Mouse (Mus musculus) activated CD4-positive, CD25-positive, alpha-beta regulatory T cell, adult 9 weeks (primary cell): ENCODE measurements around the gene Chtop. TPM values are rescaled to one million over a fixed set of nuclear protein-coding genes. Genes with fewer than 3 reads are reported as not detected.

Source experiments
- polyA plus RNA-seq: library from polyadenylated mRNA; unstranded; fragments of 100-300 nt; shearing (Covaris generic); gene quantifications from one replicate; pipeline ENCODE4 v1.2.1, GENCODE M21; 2017

Gene Chtop
- polyA plus RNA-seq, result 212 TPM

GRCm38 (mm10) chr3:90508950-90509746, at the start of gene Chtop:
TSS of gene Chtop (minus strand) at chr3:90509498.

GRCm38 (mm10) chr3:90537141-90537904, 28.0 kb upstream of the Chtop start, which contains the start of gene S100a16:
TSS of gene S100a16 (plus strand) at chr3:90537254.

DNA sequence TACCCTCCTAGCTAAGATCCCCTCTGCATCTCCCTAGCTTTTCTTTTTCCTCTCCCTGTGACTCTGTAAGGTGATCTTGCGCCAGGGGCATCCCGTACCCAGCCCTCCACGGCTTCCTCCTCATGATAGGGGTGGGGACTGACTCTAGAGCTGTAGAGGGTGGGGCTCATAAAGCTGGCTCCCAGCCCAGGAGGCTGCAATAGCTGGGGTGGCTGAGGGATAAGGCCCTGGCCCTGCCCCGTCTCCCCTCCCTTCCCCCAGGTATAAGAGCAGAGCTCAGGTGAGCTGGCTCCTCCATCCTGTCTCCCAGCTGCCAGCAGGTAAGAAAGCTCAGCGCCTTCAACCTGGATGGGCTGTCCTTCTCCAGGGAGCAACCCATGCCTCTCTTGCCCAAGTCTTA, 17.3 kb upstream of the Chtop start, which contains the start of gene S100a14:
S100a14 (plus strand) TSS at position 277 of the 400 bp plus-strand sequence.

DNA sequence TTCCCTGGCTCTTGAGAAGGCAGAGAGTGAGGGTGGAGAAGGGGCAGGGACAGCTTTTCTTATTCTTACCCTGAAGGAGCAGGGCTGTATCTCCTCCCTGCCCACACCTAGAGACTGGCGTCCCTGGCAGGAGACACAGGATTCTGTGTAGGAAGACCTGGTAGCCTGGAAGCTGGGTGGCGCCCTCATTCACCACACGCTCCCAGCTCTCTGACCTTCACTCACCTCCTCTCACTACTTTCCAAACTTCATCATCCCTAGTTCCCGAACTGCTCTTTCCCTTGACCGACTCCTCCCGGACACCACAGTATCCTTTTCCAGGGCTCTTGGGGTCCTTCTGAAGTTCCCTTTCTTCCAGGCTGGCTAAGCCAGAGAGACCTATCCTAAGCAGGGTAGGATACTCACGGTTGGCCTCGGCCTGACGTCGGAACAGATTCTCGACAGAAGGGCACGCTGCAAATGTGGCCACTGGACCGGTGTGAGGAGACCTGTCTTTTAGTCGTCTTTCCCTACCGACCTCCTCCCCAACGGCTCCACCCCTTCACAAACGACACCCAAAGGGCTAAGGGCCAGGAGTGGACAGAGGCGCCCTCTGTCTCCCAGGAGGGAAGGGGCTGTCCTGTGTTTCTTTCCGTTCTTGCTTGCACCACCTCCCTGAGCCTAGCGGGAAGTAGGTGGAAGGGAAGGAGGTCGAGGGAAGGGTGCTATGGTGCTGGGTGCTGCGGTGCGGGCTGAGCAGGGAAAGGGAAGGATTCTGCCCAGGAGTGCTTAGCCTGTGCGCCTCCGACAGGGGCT, 4.7 kb upstream of the Chtop start, which contains the start of the genes S100a1 and S100a13:
S100a1 (minus strand) TSS at position 597 of the 795 bp plus-strand sequence.
S100a13 (plus strand) TSS at position 640 of the 795 bp plus-strand sequence.

GRCm38 (mm10) chr3:90490696-90491256, 18.5 kb downstream of the Chtop start, which contains the start of gene Snapin:
TSS of gene Snapin (minus strand) at chr3:90491033.

DNA sequence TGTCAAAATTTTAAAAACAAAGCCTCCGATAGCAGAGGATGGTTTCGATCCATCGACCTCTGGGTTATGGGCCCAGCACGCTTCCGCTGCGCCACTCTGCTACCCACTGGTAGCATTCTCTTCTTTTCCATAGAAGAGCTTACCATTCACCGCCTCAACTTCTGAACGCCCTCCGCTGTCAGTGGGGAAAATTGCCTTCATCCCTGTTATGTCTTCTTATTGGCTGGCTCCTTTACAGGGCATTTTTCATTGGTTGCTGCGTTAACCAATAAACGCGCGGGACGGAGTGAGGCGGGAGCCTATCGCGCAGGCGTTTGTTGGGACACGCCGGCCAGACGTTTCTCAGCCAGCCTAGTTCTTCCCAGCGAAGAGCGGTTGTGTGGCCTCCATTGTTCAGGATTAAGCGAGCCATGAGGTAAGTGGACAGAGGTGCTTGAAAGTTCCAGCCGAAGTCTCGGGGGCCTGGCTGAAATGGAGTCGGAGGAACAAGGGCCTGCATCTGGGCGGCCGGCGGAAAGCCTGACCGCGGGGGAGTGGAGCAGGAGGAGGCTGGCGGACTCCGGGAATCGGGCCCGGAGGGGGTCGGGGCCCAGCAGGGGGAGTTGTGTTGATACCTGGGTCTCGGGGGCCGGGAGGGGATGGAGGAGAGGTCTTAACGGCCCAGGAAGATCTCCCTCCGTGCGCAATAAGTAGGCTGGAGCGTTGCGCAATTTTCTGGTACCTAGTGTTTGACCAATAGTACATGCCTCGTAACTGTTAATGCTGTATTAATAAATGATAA, 33.3 kb downstream of the Chtop start, which contains the start of gene Ilf2:
Ilf2 (plus strand) TSS at position 296 of the 781 bp plus-strand sequence.

GRCm38 (mm10) chr3:90465686-90466310, 43.5 kb downstream of the Chtop start, which contains the start of gene Npr1:
TSS of gene Npr1 (minus strand) at chr3:90465866.

Other genes starting within 250 kb of the Chtop start
- 58.5 TPM for gene Dennd4b, start 244.3 kb downstream of the Chtop start, polyA plus RNA-seq
- 12.7 TPM for gene Gatad2b, start 216.3 kb downstream of the Chtop start, polyA plus RNA-seq
- 0.27 TPM for gene Slc27a3, start 119.6 kb downstream of the Chtop start, polyA plus RNA-seq
- 47.0 TPM for gene Ints3, start 75.9 kb downstream of the Chtop start, polyA plus RNA-seq
- not detected for gene Npr1, start 43.6 kb downstream of the Chtop start, polyA plus RNA-seq
- 104 TPM for gene Ilf2, start 33.4 kb downstream of the Chtop start, polyA plus RNA-seq
- 93.0 TPM for gene Snapin, start 18.5 kb downstream of the Chtop start, polyA plus RNA-seq
- 4.4 TPM for gene S100a1, start 4.9 kb upstream of the Chtop start, polyA plus RNA-seq
- gene S100a13, start 4.9 kb upstream of the Chtop start, polyA plus RNA-seq, result 181 TPM
- 0.40 TPM for gene S100a14, start 17.4 kb upstream of the Chtop start, polyA plus RNA-seq
- gene S100a16, start 27.8 kb upstream of the Chtop start, polyA plus RNA-seq, result 0.32 TPM
- gene S100a3, start 51.1 kb upstream of the Chtop start, polyA plus RNA-seq, result 1.6 TPM
- 1.7 TPM for gene S100a2, start 80.7 kb upstream of the Chtop start, polyA plus RNA-seq
- not detected for gene Gm42674, start 92.4 kb upstream of the Chtop start, polyA plus RNA-seq
- gene S100a4, start 94.3 kb upstream of the Chtop start, polyA plus RNA-seq, result 415 TPM
- not detected for gene S100a5, start 99.0 kb upstream of the Chtop start, polyA plus RNA-seq
- 481 TPM for gene S100a6, start 103.4 kb upstream of the Chtop start, polyA plus RNA-seq
- 0.28 TPM for gene S100a7a, start 144.5 kb upstream of the Chtop start, polyA plus RNA-seq
- not detected for gene S100a8, start 159.5 kb upstream of the Chtop start, polyA plus RNA-seq
- gene S100a9, start 186.2 kb upstream of the Chtop start, polyA plus RNA-seq, result 0.57 TPM
- gene Pglyrp4, start 217.4 kb upstream of the Chtop start, polyA plus RNA-seq, result not detected